26 mouse cellular contexts compared by ENCODE assay signal in genomic region chr4:126990553-126990952, GRCm38 (mm10).
"Had no signal": no experiment of that assay in that cellular context is flagged by ENCODE, and none has a peak within 500 bp of the region (broad histone marks: within the 10 kb centered on the region; RNA-seq: fewer than 3 reads in every experiment).

No protein-coding gene starts in this region.

- H3K9ac ChIP-seq: heart, embryonic 13.5 days; heart, embryonic 15.5 days; hindbrain, embryonic 12.5 days; hindbrain, embryonic 14.5 days; intestine, embryonic 15.5 days; limb, embryonic 12.5 days; liver, embryonic 14.5 days had no signal

- DNase-seq: gastrocnemius, postnatal 14 days; gastrocnemius, postnatal 36 days; heart, adult 11 months; heart, adult 2 months; heart, postnatal 14 days; heart, postnatal 36 days; kidney, adult 18-20 months; kidney, adult 8-10 months; kidney, postnatal 10 days; kidney, postnatal 25 days; kidney, postnatal 4 days had no signal

- H3K4me1 ChIP-seq: heart, embryonic 13.5 days; heart, embryonic 15.5 days; hindbrain, embryonic 10.5 days; hindbrain, embryonic 12.5 days; intestine, embryonic 15.5 days; limb, embryonic 10.5 days; limb, embryonic 12.5 days had no signal

- H3K36me3 ChIP-seq: heart, embryonic 13.5 days; heart, embryonic 15.5 days; hindbrain, embryonic 10.5 days; hindbrain, embryonic 12.5 days; intestine, embryonic 15.5 days; limb, embryonic 10.5 days; limb, embryonic 12.5 days had no signal

- H3K27ac ChIP-seq: heart, adult 2 months; heart, embryonic 13.5 days; heart, embryonic 15.5 days; hindbrain, embryonic 10.5 days; hindbrain, embryonic 12.5 days; hindbrain, embryonic 14.5 days; intestine, embryonic 15.5 days; layer of hippocampus, adult 2 months; left cerebral cortex, adult 2 months; limb, embryonic 10.5 days; limb, embryonic 12.5 days; liver, embryonic 14.5 days had no signal

- H3K27me3 ChIP-seq: heart, embryonic 13.5 days; heart, embryonic 15.5 days; hindbrain, embryonic 12.5 days; intestine, embryonic 15.5 days; limb, embryonic 12.5 days had no signal

- ATAC-seq: hindbrain, embryonic 16.5 days; inflammation-experienced regulatory T-cells, adult 6 months; intestine, embryonic 15.5 days; intestine, postnatal 0 days had no signal

- H3K9me3 ChIP-seq: heart, embryonic 13.5 days; heart, embryonic 15.5 days; hindbrain, embryonic 10.5 days; hindbrain, embryonic 12.5 days; intestine, embryonic 15.5 days; limb, embryonic 10.5 days; limb, embryonic 12.5 days had no signal

- H3K4me2 ChIP-seq: heart, embryonic 11.5 days; heart, embryonic 13.5 days; heart, embryonic 15.5 days; hindbrain, embryonic 12.5 days; hindbrain, embryonic 14.5 days; intestine, embryonic 15.5 days; limb, embryonic 12.5 days had no signal

- H3K4me3 ChIP-seq: heart, adult 2 months; heart, embryonic 13.5 days; heart, embryonic 15.5 days; hindbrain, embryonic 10.5 days; hindbrain, embryonic 12.5 days; intestine, embryonic 15.5 days; layer of hippocampus, adult 2 months; left cerebral cortex, adult 2 months; limb, embryonic 10.5 days; limb, embryonic 12.5 days had no signal
